In genomic region chr3:9481358-9481757, GRCm38 (mm10) we compare ENCODE assay signal across 9 mouse cellular contexts.
DNase-seq lines count a peak whose midpoint lies in the region; ATAC-seq lines count a peak whose summit lies in the region.
"Had no signal": no experiment of that assay in that cellular context is flagged by ENCODE, and none has a peak within 500 bp of the region (broad histone marks: within the 10 kb centered on the region; RNA-seq: fewer than 3 reads in every experiment).

No protein-coding gene starts in this region.

- H3K4me2 ChIP-seq in heart, embryonic 16.5 days (ENCODE audit: low read depth, low read length) = no peak overlapping the region
- H3K4me2 ChIP-seq in liver, embryonic 11.5 days = no peak overlapping the region
- H3K4me2 ChIP-seq: embryonic facial prominence, embryonic 13.5 days had no signal

- peak overlapping the region; percentile 34 for H3K27ac ChIP-seq in heart, embryonic 16.5 days (ENCODE audit: low read length)
- no peak overlapping the region for H3K27ac ChIP-seq in liver, embryonic 11.5 days (ENCODE audit: low read depth, low read length)
- H3K27ac ChIP-seq: embryonic facial prominence, embryonic 13.5 days had no signal

- no peaks in the 10 kb centered on the region for H3K9me3 ChIP-seq in heart, embryonic 16.5 days (replicated peaks; ENCODE audit: control insufficient read depth, low read length)
- no peaks in the 10 kb centered on the region for H3K9me3 ChIP-seq in liver, embryonic 11.5 days (ENCODE audit: control insufficient read depth, low read length)
- H3K9me3 ChIP-seq: embryonic facial prominence, embryonic 13.5 days had no signal

- DNase-seq in kidney, adult 9 months = peak; percentile 17
- DNase-seq in kidney, postnatal 4 days = no peak
- DNase-seq in brain, adult 2 months (ENCODE audit: low read depth, low spot score) = peak; percentile 48
- DNase-seq in cerebellum, postnatal 25 days = peak; percentile 61 to 73
- DNase-seq in thymus, adult 18-20 months = no peak
- no peak for DNase-seq in urinary bladder, adult 18-20 months (ENCODE audit: low spot score in 2 of 2)
- no peak for DNase-seq in liver, embryonic 11.5 days (ENCODE audit: low spot score)

- H3K4me1 ChIP-seq in heart, embryonic 16.5 days (ENCODE audit: control insufficient read depth, insufficient read depth, low read length) = peaks cover 16% of the 10 kb centered on the region
- no peaks in the 10 kb centered on the region for H3K4me1 ChIP-seq in liver, embryonic 11.5 days (replicated peaks; ENCODE audit: control insufficient read depth, insufficient read depth, low read length)
- H3K4me1 ChIP-seq: embryonic facial prominence, embryonic 13.5 days had no signal

- no peaks in the 10 kb centered on the region for H3K36me3 ChIP-seq in heart, embryonic 16.5 days (ENCODE audit: control insufficient read depth, insufficient read depth)
- no peaks in the 10 kb centered on the region for H3K36me3 ChIP-seq in liver, embryonic 11.5 days (ENCODE audit: control insufficient read depth, insufficient read depth, low read length)
- H3K36me3 ChIP-seq: embryonic facial prominence, embryonic 13.5 days had no signal

- WGBS in heart, embryonic 16.5 days = 23% methylated on average over 6 of the region's 6 CpGs
- 69% methylated on average over 6 of the region's 6 CpGs for WGBS in liver, embryonic 11.5 days

- peak; percentile 92 for ATAC-seq in heart, embryonic 16.5 days (replicated peaks; ENCODE audit: extremely low read depth, insufficient read depth, low FRiP score)
- ATAC-seq in liver, embryonic 11.5 days (replicated peaks; ENCODE audit: low FRiP score) = no peak; the same call in 1 of the 2 replicates

- no peak overlapping the region for H3K9ac ChIP-seq in heart, embryonic 16.5 days (ENCODE audit: low read length)
- H3K9ac ChIP-seq in liver, embryonic 11.5 days (ENCODE audit: low read depth, low read length) = no peak overlapping the region
- H3K9ac ChIP-seq: embryonic facial prominence, embryonic 13.5 days had no signal

- no peaks in the 10 kb centered on the region for H3K27me3 ChIP-seq in heart, embryonic 16.5 days (ENCODE audit: control insufficient read depth, insufficient read depth, low read length)
- H3K27me3 ChIP-seq in liver, embryonic 11.5 days (replicated peaks; ENCODE audit: control insufficient read depth, insufficient read depth, low read length) = no peaks in the 10 kb centered on the region
- H3K27me3 ChIP-seq: embryonic facial prominence, embryonic 13.5 days had no signal

- H3K4me3 ChIP-seq in heart, embryonic 16.5 days (ENCODE audit: low read length) = no peak overlapping the region
- no peak overlapping the region for H3K4me3 ChIP-seq in liver, embryonic 11.5 days (ENCODE audit: low read depth, low read length)
- H3K4me3 ChIP-seq: embryonic facial prominence, embryonic 13.5 days had no signal

Comparison
In these comparisons a context has a peak if more than half of its experiments do, and no peak if none do; other contexts are left out.
1. DNase-seq: peak in kidney, adult 9 months (single experiment), brain, adult 2 months (single experiment) and cerebellum, postnatal 25 days (2 of 2); none in kidney, postnatal 4 days (0 of 2), thymus, adult 18-20 months (0 of 2), urinary bladder, adult 18-20 months (0 of 2) and liver, embryonic 11.5 days (single experiment).